Mouse (Mus musculus): ENCODE measurements at regions not wholly inside any gene's neighbourhood (a gene's known extent, or its start where the extent isn't known, plus 50 kb on each side); places are given as distances from the start of the nearest gene placed in this dataset.
"Not testable (repeated sequence)": the region's sequence is repeated elsewhere in the genome, so short reads cannot be mapped to it uniquely, and the experiment has no call there.

GRCm38 (mm10) chr2:116526203-116526602, 352.3 kb upstream of the Tmco5 start:
- intact Hi-C loops (cut with DNase I): not testable (repeated sequence)

GRCm38 (mm10) chr2:116536453-116536852, 342.0 kb upstream of the Tmco5 start:
- DNase-seq (ENCODE audit: low spot score in 2 of 2): no peak
- intact Hi-C loops (cut with DNase I): no loop called here

More at GRCm38 (mm10) chr2:116526203-116526602, 352.3 kb upstream of the Tmco5 start:
- DNase-seq (ENCODE audit: low spot score in 2 of 2): not testable (repeated sequence)

GRCm38 (mm10) chr2:116559350-116559749, 319.1 kb upstream of the Tmco5 start:
- no peak for DNase-seq (ENCODE audit: low spot score in 2 of 2)
- intact Hi-C loops (cut with DNase I): no loop called here

- intact Hi-C loops (cut with DNase I): no loop called here
- DNase-seq (ENCODE audit: low spot score in 2 of 2): no peak
These were observed 294.5 kb upstream of the Tmco5 start for GRCm38 (mm10) chr2:116583989-116584388.

GRCm38 (mm10) chr2:116586203-116586959, 292.1 kb upstream of the Tmco5 start:
- no peak for DNase-seq (ENCODE audit: low spot score in 2 of 2)

GRCm38 (mm10) chr2:116605869-116606268, 272.6 kb upstream of the Tmco5 start:
- intact Hi-C loops (cut with DNase I): no loop called here
- DNase-seq (ENCODE audit: low spot score in 2 of 2): no peak

More at GRCm38 (mm10) chr2:116586203-116586959, 292.1 kb upstream of the Tmco5 start:
- intact Hi-C loops (cut with DNase I): no loop called here

- intact Hi-C loops (cut with DNase I): no loop called here
- DNase-seq (ENCODE audit: low spot score in 2 of 2): no peak
These were observed 238.6 kb upstream of the Tmco5 start for GRCm38 (mm10) chr2:116639935-116640334.

- no peak for DNase-seq (ENCODE audit: low spot score in 2 of 2)
- intact Hi-C loops (cut with DNase I): no loop called here
These were observed 226.4 kb upstream of the Tmco5 start for GRCm38 (mm10) chr2:116652106-116652505.

- intact Hi-C loops (cut with DNase I): no loop called here
- no peak for DNase-seq (ENCODE audit: low spot score in 2 of 2)
These were observed 192.7 kb upstream of the Tmco5 start for GRCm38 (mm10) chr2:116685756-116686155.

- intact Hi-C loops (cut with DNase I): no loop called here
- DNase-seq (ENCODE audit: low spot score in 2 of 2): no peak
These were observed 180.9 kb upstream of the Tmco5 start for GRCm38 (mm10) chr2:116697542-116697941.

GRCm38 (mm10) chr2:116704705-116705104, 173.8 kb upstream of the Tmco5 start:
- intact Hi-C loops (cut with DNase I): no loop called here
- DNase-seq (ENCODE audit: low spot score in 2 of 2): no peak

- intact Hi-C loops (cut with DNase I): no loop called here
- no peak for DNase-seq (ENCODE audit: low spot score in 2 of 2)
These were observed 168.9 kb upstream of the Tmco5 start for GRCm38 (mm10) chr2:116709608-116710007.

- no peak for DNase-seq (ENCODE audit: low spot score in 2 of 2)
These were observed 161.8 kb upstream of the Tmco5 start for GRCm38 (mm10) chr2:116716529-116717201.

GRCm38 (mm10) chr2:116718637-116719036, 159.9 kb upstream of the Tmco5 start:
- intact Hi-C loops (cut with DNase I): no loop called here

More at GRCm38 (mm10) chr2:116716529-116717201, 161.8 kb upstream of the Tmco5 start:
- intact Hi-C loops (cut with DNase I): no loop called here

GRCm38 (mm10) chr2:116727591-116727990, 150.9 kb upstream of the Tmco5 start:
- intact Hi-C loops (cut with DNase I): no loop called here
- no peak for DNase-seq (ENCODE audit: low spot score in 2 of 2)

More at GRCm38 (mm10) chr2:116718637-116719036, 159.9 kb upstream of the Tmco5 start:
- peak; percentile 49 to 77 for DNase-seq (ENCODE audit: low spot score in 2 of 2)

GRCm38 (mm10) chr2:116735702-116736101, 142.8 kb upstream of the Tmco5 start:
- intact Hi-C loops (cut with DNase I): no loop called here
- DNase-seq (ENCODE audit: low spot score in 2 of 2): peak; percentile 9 to 13

- no peak for DNase-seq (ENCODE audit: low spot score in 2 of 2)
- intact Hi-C loops (cut with DNase I): no loop called here
These were observed 109.9 kb upstream of the Tmco5 start for GRCm38 (mm10) chr2:116768459-116769047.

- intact Hi-C loops (cut with DNase I): no loop called here
- no peak for DNase-seq (ENCODE audit: low spot score in 2 of 2)
These were observed 109.3 kb upstream of the Tmco5 start for GRCm38 (mm10) chr2:116769186-116769585.

- intact Hi-C loops (cut with DNase I): no loop called here
- peak in 1 of 2 experiments; percentile 18 for DNase-seq (ENCODE audit: low spot score in 2 of 2)
These were observed 105.9 kb upstream of the Tmco5 start for GRCm38 (mm10) chr2:116772569-116772968.

GRCm38 (mm10) chr2:116800141-116800540, 78.3 kb upstream of the Tmco5 start:
- intact Hi-C loops (cut with DNase I): no loop called here
- no peak for DNase-seq (ENCODE audit: low spot score in 2 of 2)
